Mouse (Mus musculus): ENCODE measurements around the gene Arhgap35. TPM values are rescaled to one million over a fixed set of nuclear protein-coding genes. Genes with fewer than 3 reads are reported as not detected.

The Arhgap35 gene
- total and polyA plus RNA-seq, 2 experiments from 2014 or later, result 9.7 to 57.5 TPM

- H3K4me1 ChIP-seq (ENCODE audit: control insufficient read depth, insufficient read depth), result peaks cover 3% of the 10 kb centered on the region; the same call in 1 of the 2 replicates
- no peak overlapping the region for H3K4me2 ChIP-seq (ENCODE audit: low read depth, low read length)
- no peak for DNase-seq (ENCODE audit: low spot score)
- ATAC-seq (ENCODE audit: insufficient read depth, low read depth), result no peak
- TF ChIP-seq CTCF (IDR thresholded peaks at IDR 0.05; ENCODE audit: low read depth), result no peak
- H3K9me3 ChIP-seq (replicated peaks; ENCODE audit: control insufficient read depth, low read length), result no peaks in the 10 kb centered on the region
- no peak overlapping the region for H3K4me3 ChIP-seq (ENCODE audit: low read depth, low read length)
- H3K9ac ChIP-seq (replicated peaks; ENCODE audit: low read depth, low read length), result no peak overlapping the region
- 65% methylated on average over 4 of the region's 4 CpGs for WGBS
- no peak overlapping the region for H3K27ac ChIP-seq (ENCODE audit: low read depth)
- H3K27me3 ChIP-seq (ENCODE audit: control insufficient read depth, insufficient read depth, low read length), result no peaks in the 10 kb centered on the region
- H3K36me3 ChIP-seq (replicated peaks; ENCODE audit: control insufficient read depth, insufficient read depth, low read length), result no peaks in the 10 kb centered on the region
Observed at GRCm38 (mm10) chr7:16623131-16623530, 8.3 kb upstream of the Arhgap35 start.

- H3K36me3 ChIP-seq (replicated peaks; ENCODE audit: control insufficient read depth, insufficient read depth, low read length), result no peaks in the 10 kb centered on the region
- H3K4me1 ChIP-seq (ENCODE audit: control insufficient read depth, insufficient read depth), result peaks cover 7% of the 10 kb centered on the region; the same call in 1 of the 2 replicates
- H3K27me3 ChIP-seq (ENCODE audit: control insufficient read depth, insufficient read depth, low read length), result no peaks in the 10 kb centered on the region
- no peak overlapping the region for H3K9ac ChIP-seq (replicated peaks; ENCODE audit: low read depth, low read length)
- WGBS, result 21% methylated on average over 8 of the region's 8 CpGs
- no peak overlapping the region for H3K4me3 ChIP-seq (ENCODE audit: low read depth, low read length)
- DNase-seq (ENCODE audit: low spot score) (no peak), ATAC-seq (ENCODE audit: insufficient read depth, low read depth) (no peak)
- no peak overlapping the region; the same call in 1 of the 2 replicates for H3K27ac ChIP-seq (ENCODE audit: low read depth)
- H3K9me3 ChIP-seq (replicated peaks; ENCODE audit: control insufficient read depth, low read length), result no peaks in the 10 kb centered on the region
- H3K4me2 ChIP-seq (ENCODE audit: low read depth, low read length), result no peak overlapping the region
- TF ChIP-seq EP300 (IDR thresholded peaks at IDR 0.05; ENCODE audit: low read depth), result no peak
- TF ChIP-seq CTCF (IDR thresholded peaks at IDR 0.05; ENCODE audit: low read depth), result no peak
Observed at GRCm38 (mm10) chr7:16621066-16621622, 6.4 kb upstream of the Arhgap35 start.

GRCm38 (mm10) chr7:16618661-16619211 lies 3.9 kb upstream of the Arhgap35 start:
- ATAC-seq (ENCODE audit: insufficient read depth, low read depth) (no peak), DNase-seq (ENCODE audit: low spot score) (peak; percentile 68)
- Histone ChIP-seq H3K27me3 (ENCODE audit: control insufficient read depth, insufficient read depth, low read length) (no peaks in the 10 kb centered on the region), H3K9me3 (replicated peaks; ENCODE audit: control insufficient read depth, low read length) (no peaks in the 10 kb centered on the region), H3K4me3 (ENCODE audit: low read depth, low read length) (peak overlapping the region; percentile 31), H3K4me2 (ENCODE audit: low read depth, low read length) (peak overlapping the region; percentile 45), H3K27ac (ENCODE audit: low read depth) (peak overlapping the region; percentile 81), H3K4me1 (ENCODE audit: control insufficient read depth, insufficient read depth) (peaks cover 5% of the 10 kb centered on the region; the same call in 1 of the 2 replicates), H3K36me3 (replicated peaks; ENCODE audit: control insufficient read depth, insufficient read depth, low read length) (no peaks in the 10 kb centered on the region), H3K9ac (replicated peaks; ENCODE audit: low read depth, low read length) (0 out of 2 replicates have a peak overlapping the region, but pooled peaks have one; percentile 4)
- WGBS, result 3% methylated on average over 30 of the region's 30 CpGs
- TF ChIP-seq CTCF (IDR thresholded peaks at IDR 0.05; ENCODE audit: low read depth), result peak; percentile 76
- TF ChIP-seq EP300 (IDR thresholded peaks at IDR 0.05; ENCODE audit: low read depth), result peak; percentile 80; the same call in 1 of the 2 replicates

- Histone ChIP-seq H3K4me2 (ENCODE audit: low read depth, low read length) (no peak overlapping the region), H3K4me3 (ENCODE audit: low read depth, low read length) (no peak overlapping the region), H3K9ac (replicated peaks; ENCODE audit: low read depth, low read length) (no peak overlapping the region), H3K36me3 (replicated peaks; ENCODE audit: control insufficient read depth, insufficient read depth, low read length) (no peaks in the 10 kb centered on the region), H3K4me1 (ENCODE audit: control insufficient read depth, insufficient read depth) (peaks cover 15% of the 10 kb centered on the region), H3K27me3 (ENCODE audit: control insufficient read depth, insufficient read depth, low read length) (no peaks in the 10 kb centered on the region), H3K27ac (ENCODE audit: low read depth) (no peak overlapping the region), H3K9me3 (replicated peaks; ENCODE audit: control insufficient read depth, low read length) (no peaks in the 10 kb centered on the region)
- DNase-seq (ENCODE audit: low spot score) (no peak), ATAC-seq (ENCODE audit: insufficient read depth, low read depth) (no peak)
- 19% methylated on average over 2 of the region's 2 CpGs for WGBS
- TF ChIP-seq EP300 (IDR thresholded peaks at IDR 0.05; ENCODE audit: low read depth), result no peak
- TF ChIP-seq CTCF (IDR thresholded peaks at IDR 0.05; ENCODE audit: low read depth), result peak; percentile 75
Observed at GRCm38 (mm10) chr7:16617045-16617444, 2.3 kb upstream of the Arhgap35 start.

GRCm38 (mm10) chr7:16614171-16614887 lies 464 bp downstream of the Arhgap35 start:
- no peak for DNase-seq (ENCODE audit: low spot score)
- H3K4me2 ChIP-seq (ENCODE audit: low read depth, low read length), result peak overlapping the region; percentile 84
- 0% methylated on average over 43 of the region's 101 CpGs for WGBS

More at GRCm38 (mm10) chr7:16614171-16614887, 464 bp downstream of the Arhgap35 start:
- TF ChIP-seq CTCF (IDR thresholded peaks at IDR 0.05; ENCODE audit: low read depth) (no peak), EP300 (IDR thresholded peaks at IDR 0.05; ENCODE audit: low read depth) (peak; percentile 4; the same call in 1 of the 2 replicates)
- Histone ChIP-seq H3K27ac (ENCODE audit: low read depth) (peak overlapping the region; percentile 100), H3K27me3 (ENCODE audit: control insufficient read depth, insufficient read depth, low read length) (no peaks in the 10 kb centered on the region), H3K9me3 (replicated peaks; ENCODE audit: control insufficient read depth, low read length) (no peaks in the 10 kb centered on the region), H3K9ac (replicated peaks; ENCODE audit: low read depth, low read length) (peak overlapping the region; percentile 97), H3K4me3 (ENCODE audit: low read depth, low read length) (peak overlapping the region; percentile 91), H3K4me1 (ENCODE audit: control insufficient read depth, insufficient read depth) (peaks cover 39% of the 10 kb centered on the region), H3K36me3 (replicated peaks; ENCODE audit: control insufficient read depth, insufficient read depth, low read length) (no peaks in the 10 kb centered on the region)
- peak; percentile 57 for ATAC-seq (ENCODE audit: insufficient read depth, low read depth)

Data from heart, postnatal 0 days (tissue).